Mouse (Mus musculus) adrenal gland, adult 2 months (tissue): ENCODE measurements around the gene Rbfox3. TPM values are rescaled to one million over a fixed set of nuclear protein-coding genes. Genes with fewer than 3 reads are reported as not detected.

Experiments
- microRNA-seq, 2 experiments: library from miRNA; unstranded; fragments of <30 nt; microRNA quantifications; one replicate each; pipeline ENCODE4 v1.2.0; 2021
- polyA plus RNA-seq: library from polyadenylated mRNA; depleted of rRNA; stranded (reverse); fragments of >200 nt; gene quantifications from 2 replicates; pipeline ENCODE4 v1.2.3, GENCODE M21; 2012; rRNA removed
- total RNA-seq, 2 experiments: library from RNA; stranded (reverse); gene quantifications; 2 replicates each; pipeline ENCODE4 v1.2.3; 2021

Rbfox3 gene
- total and polyA plus RNA-seq, 3 experiments = 3.3 to 7.8 (median 4.2) TPM

Small RNA genes within 50 kb of the gene (microRNA-seq; reads per million reads assigned to microRNA genes)
- 0 reads per million in 2 experiments for gene Gm25040

Other genes with a start within 250 kb of the Rbfox3 start
- not detected for gene Enpp7, start 76.6 kb upstream of the Rbfox3 start, total RNA-seq
- gene Enpp7, start 76.6 kb upstream of the Rbfox3 start, polyA plus RNA-seq = not detected in 2 replicates
- gene Cbx2, start 111.4 kb upstream of the Rbfox3 start, total RNA-seq = 1 to 10 TPM; 5.1 to 5.3 TPM
- gene Cbx2, start 111.4 kb upstream of the Rbfox3 start, polyA plus RNA-seq = 2.7 and 2.9 TPM in 2 replicates
- 10 to 100 TPM; 16.3 to 22.9 TPM for gene Cbx8, start 129.4 kb upstream of the Rbfox3 start, total RNA-seq
- 11.3 and 12.2 TPM in 2 replicates for gene Cbx8, start 129.4 kb upstream of the Rbfox3 start, polyA plus RNA-seq
- 100 to 1,000 TPM; 144 to 197 TPM for gene Cbx4, start 174.6 kb upstream of the Rbfox3 start, total RNA-seq
- 89.0 and 127 TPM in 2 replicates for gene Cbx4, start 174.6 kb upstream of the Rbfox3 start, polyA plus RNA-seq